Mouse (Mus musculus): ENCODE results near the gene Cep41.

GRCm38 (mm10) chr6:30723331-30723730 lies 29.8 kb upstream of the Cep41 start, which contains the start of gene Mest:
- no peak for TF ChIP-seq CTCF (IDR thresholded peaks at IDR 0.05; ENCODE audit: low read depth)
- TF ChIP-seq EP300 (optimal IDR thresholded peaks at IDR 0.05): no peak

Measured in stomach, postnatal 0 days (tissue).